Mouse (Mus musculus) forebrain, postnatal 0 days (tissue): ENCODE results near the gene Pmf1. TPM values are rescaled to one million over a fixed set of nuclear protein-coding genes. Genes with fewer than 3 reads are reported as not detected.

Source experiments
- ATAC-seq: fragments of 200-750 bp; cut with Nextera tagmentation; 2 replicates; pipeline ENCODE4 v1.8.0; 2017; ENCODE audit warnings: mild to moderate bottlenecking, moderate library complexity
- DNase-seq: peaks from one replicate; pipeline ENCODE4 v3.0.0-alpha.2; 2015
- H3K27ac ChIP-seq: fragments of 300-500 bp; sonication (generic); 2 replicates; pipeline ENCODE4 v1.5.1; 2014; ENCODE audit warnings: low read depth, mild to moderate bottlenecking, antibody characterized with exemption, low read length, moderate library complexity, mixed read lengths
- H3K27me3 ChIP-seq: fragments of 300-500 bp; sonication (generic); 2 replicates; pipeline ENCODE4 v1.6.1; 2014; ENCODE audit warnings: mild to moderate bottlenecking, low read length, mixed read lengths; ENCODE audit not compliant: insufficient read depth
- H3K36me3 ChIP-seq: fragments of 300-500 bp; sonication (generic); 2 replicates; pipeline ENCODE4 v1.6.1; 2014; ENCODE audit warnings: mild to moderate bottlenecking, moderate library complexity; ENCODE audit not compliant: insufficient read depth
- H3K4me1 ChIP-seq: fragments of 300-500 bp; sonication (generic); 2 replicates; pipeline ENCODE4 v1.6.1; 2014; ENCODE audit warnings: antibody characterized with exemption; ENCODE audit not compliant: insufficient read depth
- H3K4me2 ChIP-seq: fragments of 300-500 bp; sonication (generic); 2 replicates; pipeline ENCODE4 v1.6.1; 2014; ENCODE audit warnings: low read depth, mild to moderate bottlenecking, moderate library complexity
- H3K4me3 ChIP-seq: fragments of 300-500 bp; sonication (generic); 2 replicates; pipeline ENCODE4 v1.5.1; 2014; ENCODE audit warnings: low read depth, low read length, mixed read lengths
- H3K9ac ChIP-seq: fragments of 300-500 bp; sonication (generic); 2 replicates; pipeline ENCODE4 v1.6.1; 2014; ENCODE audit warnings: mild to moderate bottlenecking
- H3K9me3 ChIP-seq: fragments of 300-500 bp; sonication (generic); 2 replicates; pipeline ENCODE4 v1.6.1; 2016; ENCODE audit warnings: low read length
- CTCF ChIP-seq: sonication (generic); IDR thresholded peaks from 2 replicates; pipeline ENCODE4 v1.5.1; 2016; ENCODE audit warnings: antibody characterized with exemption, control low read depth, low read depth
- WGBS: fragments of 180-500 bp; shearing (Covaris S2); extraction: QIAGEN DNeasy Blood & Tissue Kit; methylation state at CpG from one replicate; pipeline ENCODE4 v1.1.7; 2014; 5-methylcytosine and 5-hydroxymethylcytosine counted together
- microRNA-seq, 2 experiments: library from miRNA; unstranded; fragments of <30 nt; microRNA quantifications; one replicate each; pipeline ENCODE4; 2016
- polyA plus RNA-seq: library from polyadenylated mRNA; unstranded; fragments of >200 nt; fragmentation: Nextera tagmentation; extraction: Ambion mirVana; gene quantifications from 2 replicates; pipeline ENCODE4 v1.2.1, GENCODE M21; 2015
- total RNA-seq: library from RNA; depleted of rRNA; stranded (reverse); fragments of >200 nt; gene quantifications from 2 replicates; pipeline ENCODE4 v1.2.3, GENCODE M21; 2014; rRNA removed

Pmf1 gene
- total and polyA plus RNA-seq, 2 experiments from 2014 or later, result 22.5 to 27.4 TPM

DNA sequence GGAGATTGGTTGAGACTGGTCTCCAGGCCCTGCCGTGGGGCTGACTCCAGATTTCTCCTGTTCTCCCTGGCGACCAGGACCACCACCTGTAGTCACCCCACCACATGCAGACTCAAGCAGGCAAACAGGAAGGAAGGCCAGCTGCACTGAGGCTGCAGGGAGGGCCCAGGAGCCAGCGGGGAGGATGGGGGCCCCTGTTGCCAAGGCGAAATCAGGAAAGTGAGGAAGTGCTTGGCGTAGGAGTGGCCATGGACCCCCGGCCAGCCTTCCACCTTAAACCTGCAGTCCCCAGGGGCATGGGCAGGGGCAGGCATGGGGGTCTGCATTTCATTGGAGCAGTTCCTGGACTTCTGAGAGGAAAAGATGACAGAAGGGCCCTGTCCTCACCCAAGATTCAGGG lies 49.0 kb downstream of the Pmf1 start:
- Histone ChIP-seq H3K4me1 (no peaks in the 10 kb centered on the region), H3K9ac (no peak overlapping the region), H3K27ac (no peak overlapping the region), H3K4me2 (no peak overlapping the region), H3K36me3 (peaks cover 64% of the 10 kb centered on the region), H3K27me3 (no peaks in the 10 kb centered on the region), H3K9me3 (no peaks in the 10 kb centered on the region), H3K4me3 (no peak overlapping the region)
- DNase-seq (no peak), ATAC-seq (no peak)
- no peak for TF ChIP-seq CTCF
- WGBS, result 79% methylated on average over 6 of the region's 6 CpGs

DNA sequence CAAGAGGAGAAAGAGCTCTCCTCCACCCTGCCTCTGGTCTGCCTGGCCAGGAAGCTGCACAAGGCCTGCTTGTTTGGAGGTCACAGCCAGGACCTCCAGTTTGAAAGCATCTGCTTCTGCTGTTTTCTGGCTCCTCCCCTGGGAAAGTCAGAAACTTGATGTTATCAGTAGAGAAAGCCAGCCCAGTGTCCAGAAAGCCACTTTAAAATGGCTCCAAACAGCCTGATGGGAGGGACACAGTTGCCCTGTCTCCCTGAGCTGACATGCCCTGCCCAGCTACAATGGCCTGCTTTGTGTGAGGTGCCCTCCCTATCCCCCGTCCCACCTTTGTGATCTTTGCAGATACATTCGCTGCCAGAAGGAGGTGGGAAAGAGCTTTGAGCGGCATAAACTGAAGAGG lies 50.1 kb downstream of the Pmf1 start:
- Histone ChIP-seq H3K27me3 (no peaks in the 10 kb centered on the region), H3K4me3 (no peak overlapping the region), H3K27ac (no peak overlapping the region), H3K36me3 (peaks cover 75% of the 10 kb centered on the region), H3K4me1 (no peaks in the 10 kb centered on the region), H3K9me3 (no peaks in the 10 kb centered on the region), H3K4me2 (no peak overlapping the region), H3K9ac (no peak overlapping the region)
- DNase-seq (no peak), ATAC-seq (no peak)
- WGBS, result 68% methylated on average over 3 of the region's 3 CpGs
- TF ChIP-seq CTCF, result no peak

DNA sequence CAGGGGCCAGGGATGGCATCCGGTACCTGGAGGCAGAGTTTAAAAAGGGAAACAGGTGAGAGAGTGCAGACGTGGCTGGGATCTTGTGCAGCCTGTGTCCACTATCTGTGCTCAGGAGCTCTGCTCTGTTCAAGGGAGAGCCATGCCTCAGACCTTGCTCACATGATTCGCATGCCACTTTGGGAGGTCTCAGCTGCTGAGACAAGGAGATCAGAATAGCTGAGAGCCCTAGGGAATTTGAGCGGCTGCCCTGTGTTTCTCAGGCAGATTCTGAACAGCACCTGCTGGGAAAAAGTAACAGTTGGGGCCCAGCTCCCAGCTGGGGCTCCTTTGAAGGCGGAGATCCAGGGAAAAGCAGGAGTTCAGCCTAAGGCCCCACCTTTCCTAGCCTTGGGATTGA lies 50.5 kb downstream of the Pmf1 start:
- no peak for TF ChIP-seq CTCF
- no peak for DNase-seq
- no peak for ATAC-seq

DNA sequence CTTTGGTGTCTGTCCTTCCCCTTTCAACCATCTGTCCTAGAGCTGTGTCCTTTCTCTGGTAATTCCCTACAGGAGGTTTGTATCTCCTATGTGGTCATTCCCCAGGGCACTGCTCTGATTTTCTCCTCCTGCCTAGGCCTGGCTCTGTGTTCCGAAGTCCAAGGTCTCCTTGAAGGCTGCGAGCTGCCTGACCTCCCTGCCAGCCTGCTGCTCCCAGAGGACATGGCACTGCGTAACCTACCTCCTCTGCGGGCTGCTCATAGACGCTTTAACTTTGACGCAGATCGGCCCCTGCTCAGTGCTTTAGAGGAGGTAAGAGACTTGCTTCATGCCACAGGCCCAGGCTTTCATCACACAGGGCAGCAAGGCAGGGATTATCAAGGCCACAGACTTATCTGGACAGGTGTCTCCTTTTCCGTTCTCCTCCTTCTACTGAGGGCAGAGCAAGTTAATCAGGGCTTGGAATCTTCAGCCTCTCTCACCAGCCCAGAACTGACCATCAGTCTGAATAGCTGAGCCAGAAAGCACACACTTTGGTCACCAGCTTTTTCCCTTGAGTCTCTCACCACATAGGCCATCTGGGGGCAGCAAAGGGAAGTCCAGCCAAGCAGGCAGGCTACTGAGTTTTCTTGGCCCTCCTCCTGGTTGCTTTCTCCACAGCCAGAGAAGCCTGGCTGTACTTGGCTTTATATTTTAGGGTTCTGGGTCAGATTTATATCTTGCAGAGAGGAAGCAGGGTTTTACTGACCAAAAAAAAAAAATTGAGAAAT lies 55.5 kb downstream of the Pmf1 start:
- 97% methylated on average over 8 of the region's 8 CpGs for WGBS
- H3K36me3 ChIP-seq, result peaks cover 98% of the 10 kb centered on the region

More for the DNA sequence above, 50.5 kb downstream of the Pmf1 start:
- H3K27me3 ChIP-seq, result no peaks in the 10 kb centered on the region
- H3K4me3 ChIP-seq, result no peak overlapping the region
- H3K4me2 ChIP-seq, result no peak overlapping the region
- H3K9me3 ChIP-seq, result no peaks in the 10 kb centered on the region
- H3K4me1 ChIP-seq, result no peaks in the 10 kb centered on the region
- peaks cover 79% of the 10 kb centered on the region for H3K36me3 ChIP-seq
- no peak overlapping the region for H3K27ac ChIP-seq
- H3K9ac ChIP-seq, result no peak overlapping the region
- 78% methylated on average over 5 of the region's 5 CpGs for WGBS

DNA sequence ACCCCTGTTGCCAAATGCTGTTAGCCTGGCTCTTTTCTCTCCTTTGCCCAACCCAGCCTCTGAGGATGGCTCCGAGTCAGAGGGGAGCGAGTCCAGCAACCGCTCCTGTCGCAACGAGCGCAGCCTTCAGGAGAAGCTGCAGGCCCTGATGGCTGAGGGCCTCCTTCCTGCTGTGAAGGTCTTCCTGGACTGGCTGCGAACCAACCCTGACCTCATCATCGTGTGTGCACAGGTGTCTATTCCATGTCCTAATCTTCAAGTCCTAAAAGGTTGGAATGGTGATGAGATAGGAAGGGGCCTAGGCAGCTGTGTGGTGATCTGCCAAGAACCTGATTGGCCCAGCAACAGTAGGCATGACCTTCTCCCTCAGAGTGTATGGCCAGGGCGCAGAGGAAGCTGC lies 57.2 kb downstream of the Pmf1 start:
- TF ChIP-seq CTCF, result no peak
- DNase-seq, result no peak

More for the DNA sequence above, 55.5 kb downstream of the Pmf1 start:
- Histone ChIP-seq H3K9ac (no peak overlapping the region), H3K4me2 (no peak overlapping the region), H3K9me3 (no peaks in the 10 kb centered on the region), H3K27me3 (no peaks in the 10 kb centered on the region), H3K4me3 (no peak overlapping the region), H3K27ac (no peak overlapping the region), H3K4me1 (no peaks in the 10 kb centered on the region)
- no peak for TF ChIP-seq CTCF
- ATAC-seq, result no peak
- no peak for DNase-seq

DNA sequence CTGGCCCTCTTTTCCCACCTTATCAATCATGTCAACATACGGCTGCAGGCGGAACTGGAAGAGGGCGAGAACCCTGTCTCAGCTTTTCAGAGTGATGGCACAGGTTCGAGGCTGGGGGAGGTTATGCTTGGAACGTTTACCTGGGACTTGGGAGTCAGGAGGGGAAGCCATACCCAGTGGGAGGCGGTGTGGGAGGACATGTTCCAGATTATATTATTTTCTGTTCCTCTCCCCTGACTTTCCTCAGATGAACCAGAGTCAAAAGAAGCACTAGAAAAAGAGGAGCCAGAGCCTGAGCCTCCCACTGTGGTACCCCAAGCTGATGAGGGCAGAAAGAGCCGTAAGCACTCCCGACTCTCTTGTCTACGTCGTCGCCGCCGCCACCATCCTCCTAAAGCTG lies 59.4 kb downstream of the Pmf1 start:
- H3K4me1 ChIP-seq, result no peaks in the 10 kb centered on the region
- H3K27me3 ChIP-seq, result no peaks in the 10 kb centered on the region
- WGBS, result 96% methylated on average over 13 of the region's 13 CpGs
- H3K4me3 ChIP-seq, result no peak overlapping the region
- no peak overlapping the region for H3K27ac ChIP-seq
- no peaks in the 10 kb centered on the region for H3K9me3 ChIP-seq
- ATAC-seq, result no peak
- H3K4me2 ChIP-seq, result no peak overlapping the region
- H3K9ac ChIP-seq, result no peak overlapping the region
- H3K36me3 ChIP-seq, result peaks cover 100% of the 10 kb centered on the region
- no peak for TF ChIP-seq CTCF
- DNase-seq, result no peak

More for the DNA sequence above, 57.2 kb downstream of the Pmf1 start:
- Histone ChIP-seq H3K36me3 (peaks cover 98% of the 10 kb centered on the region), H3K27ac (no peak overlapping the region), H3K4me3 (no peak overlapping the region), H3K27me3 (no peaks in the 10 kb centered on the region), H3K9me3 (no peaks in the 10 kb centered on the region), H3K9ac (no peak overlapping the region), H3K4me2 (no peak overlapping the region), H3K4me1 (no peaks in the 10 kb centered on the region)
- no peak for ATAC-seq
- WGBS, result 90% methylated on average over 9 of the region's 9 CpGs

Small RNAs within 50 kb of the gene (microRNA-seq; reads per million reads assigned to microRNA genes)
- gene Mir7011, result 0 reads per million in 2 experiments

Other genes with a start within 250 kb of the Pmf1 start
- 0.19 TPM in 1 of 2 replicates, not detected in the other for gene Rhbg, start 155.6 kb downstream of the Pmf1 start, total RNA-seq
- 0.21 and 0.25 TPM in 2 replicates for gene Rhbg, start 155.6 kb downstream of the Pmf1 start, polyA plus RNA-seq
- gene Gm38392, start 123.1 kb downstream of the Pmf1 start, total RNA-seq, result 0.69 TPM in 1 of 2 replicates, not detected in the other
- 0.16 TPM in 1 of 2 replicates, not detected in the other for gene Gm38392, start 123.1 kb downstream of the Pmf1 start, polyA plus RNA-seq
- gene Tsacc, start 113.3 kb downstream of the Pmf1 start, total RNA-seq, result 1.2 and 5.0 TPM in 2 replicates
- 11.9 and 12.0 TPM in 2 replicates for gene Tsacc, start 113.3 kb downstream of the Pmf1 start, polyA plus RNA-seq
- gene Cct3, start 113.2 kb downstream of the Pmf1 start, total RNA-seq, result 373 and 393 TPM in 2 replicates
- gene Cct3, start 113.2 kb downstream of the Pmf1 start, polyA plus RNA-seq, result 440 and 452 TPM in 2 replicates
- 44.8 and 55.2 TPM in 2 replicates for gene Glmp, start 85.3 kb downstream of the Pmf1 start, total RNA-seq
- gene Glmp, start 85.3 kb downstream of the Pmf1 start, polyA plus RNA-seq, result 118 and 125 TPM in 2 replicates
- 0.33 and 1.5 TPM in 2 replicates for gene Tmem79, start 74.2 kb downstream of the Pmf1 start, total RNA-seq
- gene Tmem79, start 74.2 kb downstream of the Pmf1 start, polyA plus RNA-seq, result 0.79 and 0.92 TPM in 2 replicates
- 85.3 and 96.5 TPM in 2 replicates for gene Smg5, start 74.1 kb downstream of the Pmf1 start, total RNA-seq
- gene Smg5, start 74.1 kb downstream of the Pmf1 start, polyA plus RNA-seq, result 29.2 and 33.8 TPM in 2 replicates
- gene Paqr6, start 45.7 kb downstream of the Pmf1 start, total RNA-seq, result 1.3 and 3.3 TPM in 2 replicates
- 2.7 and 3.0 TPM in 2 replicates for gene Paqr6, start 45.7 kb downstream of the Pmf1 start, polyA plus RNA-seq
- gene Bglap3, start 37.6 kb downstream of the Pmf1 start, total RNA-seq, result not detected in 2 replicates
- not detected in 2 replicates for gene Bglap3, start 37.6 kb downstream of the Pmf1 start, polyA plus RNA-seq
- 9.2 TPM in 1 of 2 replicates, not detected in the other for gene Bglap2, start 31.6 kb downstream of the Pmf1 start, total RNA-seq
- not detected in 2 replicates for gene Bglap2, start 31.6 kb downstream of the Pmf1 start, polyA plus RNA-seq
- 0.76 TPM in 1 of 2 replicates, not detected in the other for gene Bglap, start 25.9 kb downstream of the Pmf1 start, total RNA-seq
- not detected in 2 replicates for gene Bglap, start 25.9 kb downstream of the Pmf1 start, polyA plus RNA-seq
- gene Slc25a44, start 14.8 kb upstream of the Pmf1 start, total RNA-seq, result 51.4 and 63.3 TPM in 2 replicates
- 35.6 and 36.9 TPM in 2 replicates for gene Slc25a44, start 14.8 kb upstream of the Pmf1 start, polyA plus RNA-seq
- gene Sema4a, start 50.9 kb upstream of the Pmf1 start, total RNA-seq, result 31.5 and 33.0 TPM in 2 replicates
- gene Sema4a, start 50.9 kb upstream of the Pmf1 start, polyA plus RNA-seq, result 19.1 and 25.8 TPM in 2 replicates
- 49.4 and 71.3 TPM in 2 replicates for gene Lmna, start 99.6 kb upstream of the Pmf1 start, total RNA-seq
- gene Lmna, start 99.6 kb upstream of the Pmf1 start, polyA plus RNA-seq, result 51.4 and 52.9 TPM in 2 replicates
- 64.5 and 71.9 TPM in 2 replicates for gene Mex3a, start 122.1 kb upstream of the Pmf1 start, total RNA-seq
- gene Mex3a, start 122.1 kb upstream of the Pmf1 start, polyA plus RNA-seq, result 16.2 and 20.5 TPM in 2 replicates
- gene Rab25, start 138.0 kb upstream of the Pmf1 start, total RNA-seq, result not detected in 2 replicates
- gene Rab25, start 138.0 kb upstream of the Pmf1 start, polyA plus RNA-seq, result 0.33 TPM in 1 of 2 replicates, not detected in the other
- 52.2 and 55.5 TPM in 2 replicates for gene Lamtor2, start 142.7 kb upstream of the Pmf1 start, total RNA-seq
- gene Lamtor2, start 142.7 kb upstream of the Pmf1 start, polyA plus RNA-seq, result 186 and 202 TPM in 2 replicates
- gene Ubqln4, start 143.4 kb upstream of the Pmf1 start, total RNA-seq, result 102 and 116 TPM in 2 replicates
- gene Ubqln4, start 143.4 kb upstream of the Pmf1 start, polyA plus RNA-seq, result 29.3 and 30.8 TPM in 2 replicates
- 170 and 254 TPM in 2 replicates for gene Ssr2, start 165.5 kb upstream of the Pmf1 start, total RNA-seq
- gene Ssr2, start 165.5 kb upstream of the Pmf1 start, polyA plus RNA-seq, result 204 and 233 TPM in 2 replicates
- gene Arhgef2, start 195.6 kb upstream of the Pmf1 start, total RNA-seq, result 78.8 and 82.2 TPM in 2 replicates
- gene Arhgef2, start 195.6 kb upstream of the Pmf1 start, polyA plus RNA-seq, result 37.1 and 66.7 TPM in 2 replicates
- not detected in 2 replicates for gene Rxfp4, start 242.8 kb upstream of the Pmf1 start, total RNA-seq
- not detected in 2 replicates for gene Rxfp4, start 242.8 kb upstream of the Pmf1 start, polyA plus RNA-seq